Mouse (Mus musculus) stomach, adult 2 months (tissue): ENCODE measurements around the gene Tmem106a. TPM values are rescaled to one million over a fixed set of nuclear protein-coding genes. Genes with fewer than 3 reads are reported as not detected.

ENCODE experiments used
- polyA plus RNA-seq: library from polyadenylated mRNA; depleted of rRNA; stranded (reverse); fragments of >200 nt; gene quantifications from 2 replicates; pipeline ENCODE4 v1.2.3, GENCODE M21; 2012; rRNA removed

Gene Tmem106a
- polyA plus RNA-seq, result 8.0 TPM in 2 replicates

GRCm38 (mm10) chr11:101582054-101583035, at the start of gene Tmem106a:
TSS of gene Tmem106a (plus strand) at chr11:101582242.

GRCm38 (mm10) chr11:101551751-101552475, 30.1 kb upstream of the Tmem106a start, which contains the start of the genes Brca1 and Nbr1:
TSS of gene Brca1 (minus strand) at chr11:101551955.
TSS of gene Nbr1 (plus strand) at chr11:101552149.

GRCm38 (mm10) chr11:101599156-101599555, 17.1 kb downstream of the Tmem106a start, which contains the start of gene Gm11634:
TSS of gene Gm11634 (minus strand) at chr11:101599256.

GRCm38 (mm10) chr11:101626995-101627856, 45.2 kb downstream of the Tmem106a start, which contains the start of gene Rdm1:
TSS of gene Rdm1 (plus strand) at chr11:101627195.

Other genes with a start within 250 kb of the Tmem106a start
- gene G6pc, start 214.7 kb upstream of the Tmem106a start, polyA plus RNA-seq, result not detected in 2 replicates
- 9.5 and 10.3 TPM in 2 replicates for gene Aarsd1, start 164.6 kb upstream of the Tmem106a start, polyA plus RNA-seq
- not detected in 2 replicates for gene Gm27029, start 157.4 kb upstream of the Tmem106a start, polyA plus RNA-seq
- 15.6 and 17.9 TPM in 2 replicates for gene Rundc1, start 157.2 kb upstream of the Tmem106a start, polyA plus RNA-seq
- gene Ptges3l, start 156.9 kb upstream of the Tmem106a start, polyA plus RNA-seq, result 2.6 and 3.7 TPM in 2 replicates
- gene Rpl27, start 139.9 kb upstream of the Tmem106a start, polyA plus RNA-seq, result 103 and 107 TPM in 2 replicates
- 16.6 and 18.3 TPM in 2 replicates for gene Ifi35, start 133.8 kb upstream of the Tmem106a start, polyA plus RNA-seq
- 7.1 and 8.6 TPM in 2 replicates for gene Rnd2, start 117.2 kb upstream of the Tmem106a start, polyA plus RNA-seq
- gene Vat1, start 116.0 kb upstream of the Tmem106a start, polyA plus RNA-seq, result 72.9 and 93.3 TPM in 2 replicates
- gene Brca1, start 30.3 kb upstream of the Tmem106a start, polyA plus RNA-seq, result 0.16 and 0.22 TPM in 2 replicates
- gene Nbr1, start 30.1 kb upstream of the Tmem106a start, polyA plus RNA-seq, result 43.9 and 47.9 TPM in 2 replicates
- gene Gm11634, start 17.0 kb downstream of the Tmem106a start, polyA plus RNA-seq, result not detected in 2 replicates
- gene Rdm1, start 45.0 kb downstream of the Tmem106a start, polyA plus RNA-seq, result 8.7 TPM in 2 replicates
- gene Arl4d, start 83.3 kb downstream of the Tmem106a start, polyA plus RNA-seq, result 3.6 and 4.3 TPM in 2 replicates
- gene Dhx8, start 150.7 kb downstream of the Tmem106a start, polyA plus RNA-seq, result 3.0 and 3.3 TPM in 2 replicates
- 5.7 and 8.5 TPM in 2 replicates for gene Etv4, start 203.1 kb downstream of the Tmem106a start, polyA plus RNA-seq